Mouse (Mus musculus): ENCODE data around the gene Rbbp8nl. TPM values are rescaled to one million over a fixed set of nuclear protein-coding genes. Genes with fewer than 3 reads are reported as not detected.
"Not testable (repeated sequence)": the region's sequence is repeated elsewhere in the genome, so short reads cannot be mapped to it uniquely, and the experiment has no call there.

Gene Rbbp8nl
- polyA plus RNA-seq, 1 experiment from 2014 or later, result 0.84 TPM

GRCm38 (mm10) chr2:180267955-180268354 lies 21.7 kb downstream of the Rbbp8nl start:
- H3K4me3 ChIP-seq (ENCODE audit: low read depth, low read length), result no peak overlapping the region
- no peaks in the 10 kb centered on the region for H3K9me3 ChIP-seq (ENCODE audit: control insufficient read depth, low read length)
- DNase-seq (ENCODE audit: low spot score) (no peak), ATAC-seq (ENCODE audit: low read depth) (no peak)
- H3K4me2 ChIP-seq (ENCODE audit: low read depth, low read length), result no peak overlapping the region
- no peak overlapping the region for H3K9ac ChIP-seq (ENCODE audit: low read depth, low read length)
- H3K36me3 ChIP-seq (ENCODE audit: control insufficient read depth, insufficient read depth, low read length), result peaks cover 31% of the 10 kb centered on the region
- H3K4me1 ChIP-seq (ENCODE audit: control insufficient read depth, insufficient read depth, low read length), result peaks cover 10% of the 10 kb centered on the region; the same call in 1 of the 2 replicates
- H3K27ac ChIP-seq (replicated peaks; ENCODE audit: low read depth, low read length), result no peak overlapping the region
- WGBS, result 56% methylated on average over 2 of the region's 2 CpGs
- no peaks in the 10 kb centered on the region for H3K27me3 ChIP-seq (replicated peaks; ENCODE audit: control insufficient read depth, insufficient read depth, low read length)

- no peak overlapping the region; the same call in 1 of the 2 replicates for H3K27ac ChIP-seq (replicated peaks; ENCODE audit: low read depth, low read length)
- H3K27me3 ChIP-seq (replicated peaks; ENCODE audit: control insufficient read depth, insufficient read depth, low read length), result no peaks in the 10 kb centered on the region
- no peaks in the 10 kb centered on the region for H3K9me3 ChIP-seq (ENCODE audit: control insufficient read depth, low read length)
- DNase-seq (ENCODE audit: low spot score), result no peak
- no peaks in the 10 kb centered on the region for H3K4me1 ChIP-seq (ENCODE audit: control insufficient read depth, insufficient read depth, low read length)
- 87% methylated on average over 10 of the region's 10 CpGs for WGBS
- no peak overlapping the region for H3K4me3 ChIP-seq (ENCODE audit: low read depth, low read length)
- no peak overlapping the region for H3K9ac ChIP-seq (ENCODE audit: low read depth, low read length)
- no peak overlapping the region for H3K4me2 ChIP-seq (ENCODE audit: low read depth, low read length)
- peaks cover 77% of the 10 kb centered on the region for H3K36me3 ChIP-seq (ENCODE audit: control insufficient read depth, insufficient read depth, low read length)
- ATAC-seq (ENCODE audit: low read depth), result no peak
These were observed 26.8 kb downstream of the Rbbp8nl start for GRCm38 (mm10) chr2:180262891-180263290.

- 72% methylated on average over 3 of the region's 3 CpGs for WGBS
- H3K27ac ChIP-seq (replicated peaks; ENCODE audit: low read depth, low read length), result no peak overlapping the region; the same call in 1 of the 2 replicates
These were observed 27.2 kb downstream of the Rbbp8nl start for GRCm38 (mm10) chr2:180262441-180262840.

GRCm38 (mm10) chr2:180261901-180262300 lies 27.8 kb downstream of the Rbbp8nl start:
- WGBS, result 86% methylated on average over 7 of the region's 7 CpGs

More at GRCm38 (mm10) chr2:180262441-180262840, 27.2 kb downstream of the Rbbp8nl start:
- no peaks in the 10 kb centered on the region for H3K9me3 ChIP-seq (ENCODE audit: control insufficient read depth, low read length)
- H3K4me2 ChIP-seq (ENCODE audit: low read depth, low read length), result no peak overlapping the region
- no peak overlapping the region for H3K9ac ChIP-seq (ENCODE audit: low read depth, low read length)
- DNase-seq (ENCODE audit: low spot score), result peak; percentile 35
- ATAC-seq (ENCODE audit: low read depth), result no peak
- H3K27me3 ChIP-seq (replicated peaks; ENCODE audit: control insufficient read depth, insufficient read depth, low read length), result no peaks in the 10 kb centered on the region
- no peak overlapping the region for H3K4me3 ChIP-seq (ENCODE audit: low read depth, low read length)
- peaks cover 73% of the 10 kb centered on the region for H3K36me3 ChIP-seq (ENCODE audit: control insufficient read depth, insufficient read depth, low read length)
- no peaks in the 10 kb centered on the region for H3K4me1 ChIP-seq (ENCODE audit: control insufficient read depth, insufficient read depth, low read length)

GRCm38 (mm10) chr2:180260610-180261480 lies 28.8 kb downstream of the Rbbp8nl start:
- ATAC-seq (ENCODE audit: low read depth), result no peak
- Histone ChIP-seq H3K9ac (ENCODE audit: low read depth, low read length) (no peak overlapping the region), H3K27me3 (replicated peaks; ENCODE audit: control insufficient read depth, insufficient read depth, low read length) (no peaks in the 10 kb centered on the region), H3K36me3 (ENCODE audit: control insufficient read depth, insufficient read depth, low read length) (peaks cover 60% of the 10 kb centered on the region), H3K4me2 (ENCODE audit: low read depth, low read length) (no peak overlapping the region), H3K4me3 (ENCODE audit: low read depth, low read length) (no peak overlapping the region), H3K4me1 (ENCODE audit: control insufficient read depth, insufficient read depth, low read length) (no peaks in the 10 kb centered on the region), H3K27ac (replicated peaks; ENCODE audit: low read depth, low read length) (no peak overlapping the region), H3K9me3 (ENCODE audit: control insufficient read depth, low read length) (no peaks in the 10 kb centered on the region)
- no peak for DNase-seq (ENCODE audit: low spot score)
- WGBS, result 50% methylated on average over 8 of the region's 8 CpGs

More at GRCm38 (mm10) chr2:180261901-180262300, 27.8 kb downstream of the Rbbp8nl start:
- no peak overlapping the region for H3K9ac ChIP-seq (ENCODE audit: low read depth, low read length)
- H3K4me3 ChIP-seq (ENCODE audit: low read depth, low read length), result no peak overlapping the region
- no peak for DNase-seq (ENCODE audit: low spot score)
- H3K36me3 ChIP-seq (ENCODE audit: control insufficient read depth, insufficient read depth, low read length), result peaks cover 68% of the 10 kb centered on the region
- H3K27ac ChIP-seq (replicated peaks; ENCODE audit: low read depth, low read length), result no peak overlapping the region
- ATAC-seq (ENCODE audit: low read depth), result no peak
- H3K4me1 ChIP-seq (ENCODE audit: control insufficient read depth, insufficient read depth, low read length), result no peaks in the 10 kb centered on the region
- no peak overlapping the region for H3K4me2 ChIP-seq (ENCODE audit: low read depth, low read length)
- H3K9me3 ChIP-seq (ENCODE audit: control insufficient read depth, low read length), result no peaks in the 10 kb centered on the region
- no peaks in the 10 kb centered on the region for H3K27me3 ChIP-seq (replicated peaks; ENCODE audit: control insufficient read depth, insufficient read depth, low read length)

- H3K9ac ChIP-seq (ENCODE audit: low read depth, low read length); H3K9me3 ChIP-seq (ENCODE audit: control insufficient read depth, low read length); H3K4me2 ChIP-seq (ENCODE audit: low read depth, low read length); H3K27me3 ChIP-seq (replicated peaks; ENCODE audit: control insufficient read depth, insufficient read depth, low read length); DNase-seq (ENCODE audit: low spot score); ATAC-seq (ENCODE audit: low read depth); H3K4me1 ChIP-seq (ENCODE audit: control insufficient read depth, insufficient read depth, low read length); H3K27ac ChIP-seq (replicated peaks; ENCODE audit: low read depth, low read length); H3K4me3 ChIP-seq (ENCODE audit: low read depth, low read length): not testable (repeated sequence)
- WGBS, result 64% methylated on average over 17 of the region's 17 CpGs
- peaks cover 59% of the 10 kb centered on the region for H3K36me3 ChIP-seq (ENCODE audit: control insufficient read depth, insufficient read depth, low read length)
These were observed 29.7 kb downstream of the Rbbp8nl start for GRCm38 (mm10) chr2:180259826-180260609.

- H3K9me3 ChIP-seq (ENCODE audit: control insufficient read depth, low read length); ATAC-seq (ENCODE audit: low read depth); H3K4me3 ChIP-seq (ENCODE audit: low read depth, low read length); H3K27ac ChIP-seq (replicated peaks; ENCODE audit: low read depth, low read length); DNase-seq (ENCODE audit: low spot score); H3K4me1 ChIP-seq (ENCODE audit: control insufficient read depth, insufficient read depth, low read length); H3K27me3 ChIP-seq (replicated peaks; ENCODE audit: control insufficient read depth, insufficient read depth, low read length); H3K4me2 ChIP-seq (ENCODE audit: low read depth, low read length): not testable (repeated sequence)
- Histone ChIP-seq H3K9ac (ENCODE audit: low read depth, low read length) (0 out of 2 replicates have a peak overlapping the region, but pooled peaks have one; percentile 11), H3K36me3 (ENCODE audit: control insufficient read depth, insufficient read depth, low read length) (peaks cover 57% of the 10 kb centered on the region)
- 84% methylated on average over 10 of the region's 10 CpGs for whole genome bisulfite sequencing
These were observed 30.7 kb downstream of the Rbbp8nl start for GRCm38 (mm10) chr2:180258951-180259484.
